Mouse (Mus musculus) kidney, adult 8-10 months (tissue): ENCODE data around the gene Rab14.

ENCODE experiments used
- DNase-seq, 2 experiments: peaks; one replicate each; pipeline ENCODE4 v3.0.0; 2022

Gene Rab14

DNA sequence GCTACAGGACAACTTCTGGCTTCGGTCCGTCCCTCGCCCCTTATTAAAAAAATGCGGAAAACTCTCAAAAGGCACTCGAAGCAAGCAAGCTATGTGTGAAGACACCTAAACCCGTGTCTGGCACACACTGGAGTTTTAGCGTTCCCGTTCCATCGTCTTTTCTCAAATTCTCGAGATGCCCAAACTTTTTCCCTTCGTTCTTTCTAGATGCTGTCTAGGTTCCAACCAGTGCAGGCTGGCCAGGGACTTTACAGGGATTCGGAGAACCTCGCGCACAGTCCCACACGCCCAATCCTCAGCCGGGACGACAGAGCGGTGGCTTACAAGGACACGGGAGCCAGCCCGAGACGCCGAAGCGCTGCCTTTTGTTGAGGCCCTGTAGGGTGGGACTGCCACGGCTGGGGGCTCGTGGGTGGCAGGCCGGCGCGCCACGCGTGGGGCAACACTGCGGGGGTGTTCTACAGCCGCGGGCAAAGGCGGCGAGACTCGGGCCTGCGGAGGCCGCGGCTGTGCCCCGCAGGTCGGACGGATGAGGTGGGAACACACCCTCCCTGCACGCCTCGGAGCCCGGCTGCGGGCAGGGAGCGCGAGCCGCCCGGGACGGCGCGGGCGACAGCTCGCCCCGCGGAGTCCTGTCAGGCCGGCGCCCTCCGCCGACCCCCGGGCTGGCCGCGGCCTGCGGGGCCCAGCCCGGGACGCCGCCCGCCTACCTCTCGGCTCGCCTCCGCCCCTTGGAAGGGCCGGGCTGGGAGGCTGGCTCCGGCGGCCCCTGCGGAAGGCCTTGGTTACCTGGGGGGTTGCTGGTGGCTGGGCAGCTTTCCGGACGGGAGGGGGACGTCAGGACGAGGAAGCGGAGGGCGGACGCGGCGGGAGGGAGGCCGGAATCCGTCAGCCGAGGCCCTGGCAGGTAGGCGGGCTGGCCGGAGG, 686 bp downstream of the Rab14 start:
- peak in 1 of 2 experiments; percentile 39 for DNase-seq

DNA sequence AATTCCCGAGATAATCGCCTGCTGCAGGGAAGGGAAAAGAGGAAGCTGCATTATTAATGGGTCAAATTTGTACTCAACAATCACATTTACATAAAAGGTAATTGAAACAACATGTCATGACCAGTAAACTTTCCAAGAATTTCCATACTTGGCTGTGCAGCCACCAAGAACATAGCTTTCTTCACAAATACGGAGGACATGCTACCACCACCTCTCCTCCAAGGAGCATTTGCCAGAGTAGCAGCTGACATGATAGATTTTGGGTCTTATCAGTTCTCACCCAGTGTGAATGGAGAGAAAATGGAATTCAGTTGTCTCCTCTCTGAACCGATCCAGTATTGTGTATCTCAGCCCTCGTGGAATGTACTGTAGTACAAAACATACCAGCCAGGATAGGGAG, 1.4 kb downstream of the Rab14 start:
- no peak for DNase-seq

DNA sequence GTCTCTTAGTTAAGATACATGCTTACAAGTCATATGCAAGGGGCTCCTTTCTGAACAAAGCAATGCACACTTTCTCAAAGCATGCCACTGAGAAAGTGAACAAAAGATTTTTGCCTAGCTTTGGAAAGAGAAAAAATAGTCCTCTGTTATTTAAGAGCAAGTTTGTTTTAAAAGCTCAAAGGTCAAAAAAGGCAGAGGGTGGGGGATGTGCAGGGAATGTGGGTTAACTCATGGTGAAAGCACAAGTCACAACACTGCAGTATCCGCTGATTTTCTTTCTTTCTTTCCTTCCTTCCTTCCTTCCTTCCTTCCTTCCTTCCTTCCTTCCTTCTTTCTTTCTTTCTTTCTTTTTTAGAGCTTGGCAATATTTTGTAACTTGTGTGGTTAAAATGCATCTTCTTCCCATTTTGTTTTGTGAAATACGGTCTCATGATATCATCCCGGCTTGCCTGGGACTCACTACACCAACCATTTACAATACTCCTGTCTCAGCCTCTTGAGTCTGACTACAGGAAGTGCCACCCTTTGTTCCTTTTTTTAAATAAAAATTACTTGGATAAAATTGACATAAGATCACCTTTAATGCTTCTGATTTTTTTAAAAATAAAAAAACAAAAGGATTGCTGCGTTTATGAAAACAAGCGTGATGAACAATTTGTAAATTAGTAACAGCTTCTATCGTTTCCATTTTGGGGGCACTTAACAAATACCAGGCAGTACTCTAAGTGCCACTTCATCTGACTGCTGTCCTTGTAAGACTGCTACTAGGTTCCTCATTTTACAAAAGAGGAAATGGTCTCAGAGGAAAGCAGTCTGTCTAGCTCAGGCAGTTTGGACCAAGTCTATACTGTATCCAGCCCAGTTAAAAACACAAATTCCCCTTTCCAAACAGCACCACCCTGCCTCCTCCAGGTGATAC, 5.0 kb downstream of the Rab14 start:
- peak; percentile 69 to 74 for DNase-seq

DNA sequence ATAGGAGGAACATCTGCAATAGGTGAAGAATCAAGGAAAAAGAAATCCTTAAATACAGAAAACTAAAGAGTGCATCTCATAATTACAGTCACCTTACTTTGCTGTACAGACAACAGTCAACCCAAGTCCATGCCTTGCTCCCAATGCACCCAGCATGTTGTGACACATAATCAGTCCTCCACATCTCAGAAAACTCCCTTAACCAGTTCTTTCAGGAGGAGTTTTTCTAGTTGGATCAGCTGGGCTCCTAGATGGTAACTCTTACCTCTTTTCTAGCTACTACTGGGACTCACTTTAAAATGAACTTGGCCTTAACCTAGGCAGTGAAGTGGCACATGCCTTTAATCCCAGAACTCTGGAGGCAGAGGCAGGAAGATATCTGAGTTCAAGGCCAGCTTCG, 6.9 kb downstream of the Rab14 start:
- no peak for DNase-seq

DNA sequence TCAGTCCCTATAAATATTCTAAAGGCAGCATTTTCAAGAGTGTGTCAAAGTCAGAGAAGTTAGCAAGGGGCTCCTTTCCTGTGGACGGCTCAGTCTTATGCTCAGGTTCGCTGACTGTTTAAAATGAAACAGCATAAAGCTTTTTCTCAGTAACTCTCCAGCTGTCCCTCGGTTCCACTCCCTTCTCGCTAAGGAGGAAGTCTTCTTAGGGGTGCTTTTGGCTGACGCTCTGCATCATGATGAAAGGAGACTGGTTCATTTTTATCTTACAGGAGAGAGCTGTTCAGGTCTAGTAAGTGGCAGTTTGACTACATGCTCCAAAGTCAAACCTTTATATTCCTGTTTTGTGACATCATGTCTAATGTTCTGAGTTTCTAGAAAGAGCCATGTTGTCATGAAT, 12.0 kb downstream of the Rab14 start:
- DNase-seq, result no peak

DNA sequence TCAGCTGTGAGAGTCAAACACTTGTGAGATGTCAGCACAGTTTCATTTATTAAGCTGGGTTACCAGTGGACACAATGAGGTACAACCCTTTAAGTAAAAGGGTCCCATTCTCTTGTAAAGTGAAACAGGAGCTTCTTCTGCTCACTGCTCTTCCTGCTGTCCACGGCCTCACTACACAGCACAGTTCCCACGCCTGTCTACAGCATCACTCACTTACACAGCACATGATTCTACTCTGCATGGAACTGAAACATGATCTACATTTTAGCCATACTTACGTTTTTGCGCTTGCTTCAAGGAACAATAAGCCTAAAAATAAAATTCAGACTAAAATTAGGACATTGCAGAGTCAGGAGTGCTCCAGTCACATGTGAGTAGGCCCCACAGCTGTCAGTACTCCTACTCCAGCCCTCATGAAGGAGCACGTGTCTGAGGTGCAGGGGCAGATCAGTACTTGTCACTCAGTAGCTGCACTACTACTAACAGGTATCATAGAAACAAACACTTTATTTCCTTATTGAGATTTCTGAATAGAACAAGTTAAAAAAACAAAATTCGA, 17.7 kb downstream of the Rab14 start:
- DNase-seq, result no peak

DNA sequence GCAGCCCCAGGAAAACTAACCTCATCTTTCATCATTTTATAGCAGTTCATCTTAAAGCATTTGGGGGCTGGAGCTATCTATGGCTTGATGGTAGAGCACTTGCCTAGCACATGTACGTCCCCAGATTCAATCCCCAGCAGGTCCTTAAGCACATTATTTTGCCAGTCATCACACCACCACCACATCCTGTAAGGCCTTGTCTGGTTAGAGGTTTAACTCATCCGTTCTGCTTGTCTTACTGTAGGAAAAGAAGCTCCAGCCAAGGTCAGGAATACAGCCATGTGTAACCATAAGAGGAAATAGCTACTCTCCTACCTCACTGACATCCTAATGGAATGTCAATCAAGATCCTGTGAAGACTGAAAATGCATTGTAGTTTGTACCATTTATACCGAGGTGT, 22.8 kb downstream of the Rab14 start:
- no peak for DNase-seq

DNA sequence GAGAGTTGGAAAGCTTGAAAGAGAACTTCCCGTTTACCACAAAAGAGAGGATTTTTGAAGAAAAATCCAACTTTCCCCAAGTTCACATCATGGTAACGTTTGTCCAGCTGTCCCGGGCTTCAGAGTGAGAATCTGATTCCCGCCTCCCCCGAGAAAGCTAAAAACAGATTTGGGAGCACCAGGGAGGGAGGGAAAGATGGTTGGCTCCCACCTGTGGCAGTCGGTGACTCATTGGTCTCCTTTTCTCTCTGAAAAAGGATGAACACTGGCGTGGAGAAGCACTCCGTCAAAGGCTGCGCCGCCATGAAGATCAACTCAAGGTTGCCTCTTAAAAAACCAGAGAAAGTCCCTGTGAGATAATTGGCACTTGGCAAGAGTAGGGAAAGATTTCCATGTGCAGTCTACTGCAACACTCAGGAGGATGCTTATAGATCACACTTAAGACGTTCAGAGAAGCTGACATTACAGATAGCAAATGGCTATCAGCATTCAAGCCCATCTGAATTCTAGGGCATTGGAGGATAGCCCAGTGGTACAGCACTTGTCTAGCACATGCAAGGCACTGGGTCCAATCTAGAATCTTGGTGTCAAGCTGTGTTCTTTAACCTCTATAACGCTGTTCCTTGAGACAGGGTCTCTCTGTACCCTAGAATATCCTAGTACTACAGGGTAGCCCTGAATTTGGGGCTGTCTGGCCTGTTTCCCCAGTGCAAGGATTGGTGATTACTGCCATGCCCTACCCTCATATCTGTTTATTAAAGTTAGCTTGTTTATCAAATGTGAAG, 25.4 kb downstream of the Rab14 start:
- no peak for DNase-seq

DNA sequence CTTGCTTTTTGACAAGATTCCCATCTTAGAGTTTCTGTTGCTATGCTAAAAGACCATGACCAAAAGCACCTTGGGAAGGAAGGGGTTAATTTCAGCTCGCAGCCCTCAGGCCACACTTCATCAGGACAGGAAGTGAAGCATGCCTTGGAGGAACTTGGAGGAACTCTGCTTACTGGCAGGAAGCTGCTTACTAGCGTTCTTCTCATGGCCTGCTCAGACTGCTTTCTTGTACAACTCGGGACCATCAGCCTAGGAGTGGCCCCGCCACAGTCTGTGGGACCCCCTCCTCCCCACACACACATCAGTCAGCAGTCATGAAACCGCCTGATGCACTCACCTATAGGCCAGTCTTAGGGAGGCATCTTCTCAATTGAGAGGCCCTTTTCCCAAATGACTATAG, 26.8 kb downstream of the Rab14 start:
- no peak for DNase-seq

DNA sequence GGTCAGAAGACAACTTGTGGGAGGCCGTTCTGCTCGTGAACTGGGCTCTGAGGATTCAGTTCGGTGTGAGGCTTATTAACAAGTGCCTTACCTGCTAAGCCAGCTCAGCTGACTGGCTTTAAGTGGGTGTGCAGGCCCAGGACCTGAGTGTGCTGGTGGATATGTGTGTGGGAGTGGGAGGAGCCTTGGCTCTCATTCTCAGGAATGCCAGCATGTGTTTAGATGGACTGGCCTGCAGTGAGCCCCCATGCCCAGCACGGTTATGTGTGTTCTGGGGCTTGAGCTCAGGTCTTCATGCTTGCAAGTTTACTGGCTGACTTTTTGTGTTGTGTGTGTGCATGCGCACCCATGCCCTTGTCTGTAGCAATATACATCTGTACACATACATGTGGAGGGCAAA, 27.3 kb downstream of the Rab14 start:
- DNase-seq, result no peak

DNA sequence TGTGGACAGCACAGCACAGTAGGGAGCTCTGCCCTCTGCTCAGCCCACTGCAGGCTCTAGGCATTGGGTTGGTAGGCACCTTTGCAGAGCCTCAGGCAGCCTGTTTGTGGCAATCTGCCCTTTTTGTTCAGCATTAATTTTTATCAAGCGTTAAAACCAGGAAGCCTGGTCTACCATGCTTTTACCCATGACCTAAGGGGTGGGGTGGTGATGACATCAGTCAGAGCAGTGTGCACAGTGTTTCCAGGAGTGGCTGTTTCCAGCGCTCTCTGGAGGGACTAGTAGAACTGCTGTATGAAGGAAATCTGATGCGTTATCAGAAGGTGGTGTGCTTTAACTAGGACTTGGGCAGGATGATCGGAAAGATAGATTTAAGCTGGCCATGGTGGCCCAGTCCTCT, 28.7 kb downstream of the Rab14 start:
- no peak for DNase-seq

DNA sequence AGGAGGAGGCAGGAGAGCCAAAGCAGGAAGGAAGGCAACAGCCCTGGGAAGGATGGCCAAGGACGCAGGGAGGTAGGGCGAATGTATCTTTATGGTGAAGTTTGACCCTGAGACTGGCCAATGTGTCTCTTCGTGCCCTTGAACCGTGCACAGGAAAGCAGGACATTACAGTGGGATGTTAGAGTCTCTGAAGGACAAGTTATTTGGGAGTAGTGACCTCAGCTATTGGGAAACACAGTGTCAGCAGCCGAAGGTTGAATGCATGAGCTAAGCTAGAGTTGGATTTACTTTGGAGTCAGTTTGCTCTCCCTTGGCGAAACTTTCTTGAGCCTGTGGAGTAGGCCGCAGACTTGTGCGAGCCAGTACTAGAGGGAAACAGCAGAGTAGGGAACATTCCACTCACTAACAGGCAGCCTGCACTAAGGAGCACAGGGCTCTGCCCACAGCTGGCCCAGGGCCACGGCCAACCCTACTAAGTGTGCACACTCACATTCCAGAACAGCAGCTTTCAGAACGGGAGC, 29.5 kb downstream of the Rab14 start:
- DNase-seq, result peak; percentile 85 to 92

DNA sequence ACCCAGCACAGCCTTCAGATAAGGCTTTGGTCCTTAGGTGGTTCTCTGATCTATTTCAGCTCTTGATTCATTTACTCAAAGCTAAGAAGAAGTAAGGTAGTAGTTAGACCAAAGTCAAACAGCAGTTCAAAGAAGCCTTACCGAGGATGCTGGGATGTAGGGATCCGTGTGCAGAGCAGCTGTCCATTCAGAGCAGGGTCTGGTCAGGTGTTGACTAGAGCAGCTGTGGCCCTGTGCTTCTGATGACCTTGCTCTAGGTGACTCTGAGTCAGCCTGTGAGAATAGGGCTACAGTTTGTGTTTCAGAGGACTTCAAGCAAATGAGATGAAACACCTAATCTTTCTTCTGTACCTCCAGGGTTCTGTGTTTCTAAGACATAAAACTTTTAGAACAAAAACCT, 31.5 kb downstream of the Rab14 start:
- DNase-seq, result no peak

DNA sequence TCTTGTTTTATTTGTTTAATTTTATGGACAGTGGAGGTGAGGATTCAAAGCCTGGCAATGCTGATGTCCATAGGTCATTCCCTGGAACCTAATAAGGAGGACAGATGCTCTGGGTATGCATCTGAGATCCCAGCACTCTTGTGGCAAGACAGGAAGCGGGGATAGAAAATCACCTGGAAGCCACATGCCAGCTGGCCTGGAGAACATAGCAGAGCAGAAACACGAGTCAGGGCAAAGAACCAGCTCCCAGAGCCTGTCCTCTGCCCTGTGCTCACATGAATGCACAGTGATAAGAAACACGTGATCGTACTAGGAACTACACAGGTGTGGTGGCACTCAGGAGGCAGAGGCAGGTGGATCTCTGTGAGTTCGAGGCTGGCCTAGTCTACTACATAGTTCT, 34.1 kb downstream of the Rab14 start:
- DNase-seq, result no peak

DNA sequence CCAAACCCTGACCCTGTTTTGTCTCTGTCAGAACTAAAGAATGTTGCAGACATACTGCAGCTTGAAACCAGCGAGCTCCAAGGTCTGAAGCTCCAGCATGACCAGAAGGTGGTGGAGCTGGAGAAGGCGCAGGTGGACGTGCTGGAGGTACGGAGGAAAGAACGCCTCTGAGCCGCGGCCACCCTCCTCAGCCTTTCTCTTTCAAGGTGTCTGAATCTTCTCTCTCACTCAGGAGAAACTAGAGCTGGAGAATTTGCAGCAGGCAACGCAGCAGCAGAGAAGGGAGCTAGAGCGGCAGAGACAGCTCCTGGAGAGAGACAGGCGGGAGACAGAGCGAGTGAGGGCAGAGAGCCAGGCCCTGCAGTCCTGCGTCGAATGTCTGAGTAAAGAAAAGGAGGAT, 35.5 kb downstream of the Rab14 start:
- no peak for DNase-seq

DNA sequence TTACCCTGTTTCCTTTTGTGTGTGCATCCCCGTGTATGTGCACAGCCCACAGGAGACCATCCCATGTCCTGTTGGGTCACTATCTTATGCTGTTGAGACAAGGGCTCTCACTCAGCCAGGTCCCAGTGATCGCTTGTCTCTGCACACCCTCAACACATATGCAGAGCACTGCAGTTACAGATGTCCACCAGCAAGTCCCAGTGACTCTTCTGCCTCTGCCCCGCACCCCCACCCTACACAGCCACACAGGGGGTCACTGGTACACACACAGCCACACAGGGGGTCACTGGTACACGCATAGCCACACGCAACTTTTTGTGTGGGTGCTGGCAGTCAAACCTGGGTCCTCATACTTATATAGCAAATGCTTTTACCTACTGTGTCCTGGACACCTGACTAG, 37.5 kb downstream of the Rab14 start:
- DNase-seq, result no peak

DNA sequence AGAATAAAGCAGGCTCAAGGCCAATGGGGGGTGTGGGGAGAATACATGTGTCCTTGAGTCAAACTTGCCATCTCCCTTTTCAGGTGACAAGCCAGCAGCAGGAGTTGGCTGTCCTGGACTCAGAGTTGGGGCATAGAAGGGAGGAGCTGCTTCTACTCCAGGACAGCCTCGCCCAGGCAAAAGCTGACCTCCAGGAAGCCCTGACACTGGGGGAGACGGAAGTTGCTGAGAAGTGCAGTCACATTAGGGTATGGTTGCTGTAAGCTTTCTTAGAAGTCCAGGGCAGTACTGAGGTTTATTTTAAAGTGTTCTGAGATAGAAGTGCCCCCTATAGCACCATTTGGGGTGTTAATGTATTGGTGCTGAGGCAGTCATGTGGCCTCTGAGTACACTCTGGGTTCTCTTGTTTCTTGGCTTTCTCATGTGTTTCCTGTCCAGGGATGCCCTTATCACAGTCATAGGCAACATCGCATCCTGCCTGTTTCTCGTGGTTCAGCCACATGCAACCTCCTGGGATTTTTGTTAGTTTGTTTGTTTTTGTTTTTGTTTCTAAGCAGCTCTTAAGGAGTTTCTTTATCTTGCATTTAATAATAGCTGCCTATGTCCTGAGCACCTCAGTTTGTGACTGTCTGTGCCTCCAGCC, 39.0 kb downstream of the Rab14 start:
- DNase-seq, result no peak

DNA sequence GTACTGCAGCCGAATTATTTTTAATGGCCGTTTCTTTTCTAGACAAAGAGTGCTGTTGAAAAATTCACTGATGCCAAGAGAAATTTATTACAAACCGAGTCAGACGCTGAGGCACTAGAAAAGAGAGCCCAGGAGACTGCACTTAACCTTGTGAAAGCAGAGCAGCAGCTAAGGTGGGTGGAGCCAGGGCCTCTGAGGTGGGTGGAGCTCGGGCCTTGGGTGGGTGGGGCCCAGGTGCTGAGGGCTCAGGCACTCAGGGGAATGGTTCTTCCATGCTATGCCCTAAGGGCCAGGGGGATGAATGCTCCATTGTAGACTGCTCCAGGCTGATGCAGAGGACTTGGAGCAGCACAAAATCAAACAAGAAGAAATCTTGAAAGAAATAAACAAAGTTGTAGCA, 40.7 kb downstream of the Rab14 start:
- no peak for DNase-seq

DNA sequence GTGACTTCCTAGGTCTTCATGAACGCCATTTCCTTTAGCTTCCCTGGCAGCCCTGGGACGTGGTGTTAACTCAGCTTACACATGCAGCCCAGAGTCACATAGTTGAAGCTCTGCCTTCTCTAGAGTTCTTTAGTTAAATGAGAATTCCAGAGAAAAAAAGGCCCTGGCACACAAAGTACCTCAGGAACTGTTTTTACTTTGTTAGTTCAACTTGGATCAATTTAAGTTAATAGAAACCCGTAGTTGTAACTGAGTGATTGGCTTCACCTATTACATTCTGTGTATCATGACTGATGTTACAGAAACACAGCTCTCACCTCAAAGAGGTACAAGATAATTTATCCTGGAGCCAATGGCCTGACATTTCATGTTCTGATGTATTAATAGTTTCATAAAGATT, 42.6 kb downstream of the Rab14 start:
- DNase-seq, result no peak

DNA sequence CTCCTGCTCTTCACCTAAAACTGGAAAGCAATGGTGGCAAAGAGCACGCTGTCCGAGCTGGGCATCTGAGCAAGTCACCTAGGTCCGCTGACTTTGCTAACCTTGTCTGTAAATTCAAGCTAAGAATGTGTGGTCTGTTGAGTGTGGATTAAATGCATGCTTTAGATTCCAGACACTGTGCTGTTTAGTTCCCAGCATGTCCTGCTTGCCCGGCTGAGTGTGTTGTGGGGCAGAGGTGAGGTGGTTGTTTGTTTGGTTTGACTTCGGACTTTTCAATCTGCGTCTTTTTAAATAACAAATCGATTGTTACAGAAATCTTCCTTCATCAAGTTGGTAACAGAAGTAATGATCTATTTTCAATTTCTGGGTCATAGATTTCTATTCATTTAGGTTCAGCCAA, 43.1 kb downstream of the Rab14 start:
- peak in 1 of 2 experiments; percentile 18 for DNase-seq

DNA sequence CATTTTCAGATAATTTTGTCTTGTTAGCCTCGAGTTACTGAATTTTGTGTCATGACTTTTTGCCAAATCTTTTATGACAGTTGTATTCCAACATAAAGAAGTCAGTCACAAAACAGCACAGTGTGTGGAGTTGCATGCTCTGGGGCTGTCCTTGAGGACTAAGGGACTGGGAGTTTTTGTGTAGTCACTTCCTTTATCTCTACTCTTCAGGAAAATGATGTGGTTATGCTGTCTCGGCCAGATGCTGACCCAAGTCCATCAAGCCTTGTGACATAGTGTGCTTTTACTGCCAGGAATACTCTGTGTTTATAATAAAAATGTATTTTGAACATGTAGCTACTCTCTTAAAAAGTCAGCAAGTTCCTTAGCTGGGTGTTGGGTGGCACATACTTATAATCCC, 43.9 kb downstream of the Rab14 start:
- DNase-seq, result no peak
